Mouse (Mus musculus): ENCODE data around the gene Gm27027.
A peak's percentile ranks its signal among the peaks of the same experiment; 100 is the strongest.

The Gm27027 gene

GRCm38 (mm10) chr2:93996254-93996653, at the start of gene Gm27027:
Gene Gm27027 (minus strand): TSS chr2:93996354.
- DNase-seq, result no peak

GRCm38 (mm10) chr2:94045411-94046090, 49.4 kb upstream of the Gm27027 start:
- DNase-seq, result no peak

- no peak for DNase-seq
Measured at GRCm38 (mm10) chr2:94044174-94044573, 48.0 kb upstream of the Gm27027 start.

GRCm38 (mm10) chr2:94043662-94044061, 47.5 kb upstream of the Gm27027 start:
- DNase-seq, result no peak

GRCm38 (mm10) chr2:94042461-94042860, 46.3 kb upstream of the Gm27027 start:
- no peak for DNase-seq

- no peak for DNase-seq
Measured at GRCm38 (mm10) chr2:94040391-94041125, 44.4 kb upstream of the Gm27027 start.

- DNase-seq, result peak; percentile 83
Measured at GRCm38 (mm10) chr2:94035428-94036331, 39.5 kb upstream of the Gm27027 start.

GRCm38 (mm10) chr2:94030602-94031001, 34.4 kb upstream of the Gm27027 start:
- no peak for DNase-seq

GRCm38 (mm10) chr2:94024637-94025036, 28.5 kb upstream of the Gm27027 start:
- DNase-seq, result no peak

- peak; percentile 90 for DNase-seq
Measured at GRCm38 (mm10) chr2:94010335-94011291, 14.5 kb upstream of the Gm27027 start, which contains the start of gene Alkbh3. Gene Alkbh3 (minus strand): TSS chr2:94010807.

GRCm38 (mm10) chr2:94002331-94002730, 6.2 kb upstream of the Gm27027 start:
- peak; percentile 95 for DNase-seq

- DNase-seq, result no peak
Measured at GRCm38 (mm10) chr2:94001918-94002317, 5.8 kb upstream of the Gm27027 start.

- no peak for DNase-seq
Measured at GRCm38 (mm10) chr2:94001411-94001810, 5.3 kb upstream of the Gm27027 start.

- no peak for DNase-seq
Measured at GRCm38 (mm10) chr2:93992810-93993209, 3.3 kb downstream of the Gm27027 start.

GRCm38 (mm10) chr2:93992259-93992658, 3.9 kb downstream of the Gm27027 start:
- DNase-seq, result no peak

- no peak for DNase-seq
Measured at GRCm38 (mm10) chr2:93991336-93991735, 4.8 kb downstream of the Gm27027 start.

- no peak for DNase-seq
Measured at GRCm38 (mm10) chr2:93988440-93988839, 7.7 kb downstream of the Gm27027 start.

- DNase-seq, result no peak
Measured at GRCm38 (mm10) chr2:93982457-93983235, 13.5 kb downstream of the Gm27027 start.

- DNase-seq, result no peak
Measured at GRCm38 (mm10) chr2:93979249-93980120, 16.7 kb downstream of the Gm27027 start.
